ENCODE assay signal across 9 mouse cellular contexts in the genomic region with DNA sequence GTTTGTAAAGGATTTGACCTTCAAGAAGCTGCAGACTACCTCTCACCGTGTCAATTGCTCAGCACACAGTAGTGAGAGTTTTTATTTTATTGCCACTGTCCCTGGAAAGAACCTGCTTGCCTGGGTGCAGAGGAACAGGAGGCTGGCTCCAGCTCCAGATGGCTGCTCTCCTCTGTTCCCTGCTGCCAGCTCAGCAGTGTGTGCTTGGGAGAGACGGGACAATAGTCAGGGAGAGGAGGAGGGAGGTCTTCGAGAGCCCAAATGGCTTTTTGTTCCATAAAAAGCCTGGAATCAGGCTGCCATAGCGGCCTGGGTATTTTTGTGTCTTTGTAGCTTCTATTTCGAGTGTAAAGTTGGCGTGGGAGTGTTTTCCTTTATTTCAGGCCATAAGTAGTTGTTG. TPM values are rescaled to one million over a fixed set of nuclear protein-coding genes. Genes with fewer than 3 reads are reported as not detected.
DNase-seq lines count a peak whose midpoint lies in the region; ATAC-seq and TF ChIP-seq lines count a peak whose summit lies in the region.
"Had no signal": no experiment of that assay in that cellular context is flagged by ENCODE, and none has a peak within 500 bp of the region (broad histone marks: within the 10 kb centered on the region; RNA-seq: fewer than 3 reads in every experiment).

No protein-coding gene starts in this region.

- H3K4me2 ChIP-seq in myocyte (ENCODE audit: low read depth): peak overlapping the region; percentile 38

- H3K27me3 ChIP-seq in myocyte (ENCODE audit: control insufficient read depth, insufficient read depth, insufficient read length): no peaks in the 10 kb centered on the region

- no peak for TF ChIP-seq POLR2A in myocyte (IDR thresholded peaks at IDR 0.05; ENCODE audit: insufficient read length, low read depth)

- H3K4me3 ChIP-seq in layer of hippocampus, adult 2 months: no peak overlapping the region
- no peak overlapping the region for H3K4me3 ChIP-seq in myocyte

- no peak for TF ChIP-seq CTCF in layer of hippocampus, adult 2 months (conservative IDR thresholded peaks at IDR 0.05)

- no peak for ATAC-seq in activated CD4-positive, CD25-positive, alpha-beta regulatory T cell, adult 4 months

- H3K36me3 ChIP-seq in myocyte (ENCODE audit: control insufficient read depth, insufficient read depth): no peaks in the 10 kb centered on the region

- H3ac ChIP-seq in myocyte (ENCODE audit: control insufficient read depth, insufficient read length): no peak overlapping the region

- peak overlapping the region; percentile 79 for H3K27ac ChIP-seq in layer of hippocampus, adult 2 months

- DNase-seq in ovary, postnatal 36 days (ENCODE audit: low spot score): peak; percentile 5
- no peak for DNase-seq in ovary, adult 18-20 months (ENCODE audit: low spot score)
- DNase-seq in heart, adult 8-10 months (ENCODE audit: low spot score): peak; percentile 35
- peak; percentile 80 to 84 for DNase-seq in layer of hippocampus, adult 2 months (ENCODE audit: low spot score in 2 of 2)
- no peak for DNase-seq in thymus, postnatal 14 days
- no peak for DNase-seq in Muller cell, postnatal 12 days (ENCODE audit: inconsistent ontology term)

- H3K79me2 ChIP-seq in myocyte (ENCODE audit: control insufficient read depth, insufficient read depth): no peaks in the 10 kb centered on the region

TF ChIP-seq in myocyte, 11 proteins besides CTCF, POLR2A, EP300 and RAD21:
- TF ChIP-seq POLR2AphosphoS2 (IDR thresholded peaks at IDR 0.05; ENCODE audit: insufficient read length, low read depth): no peak
- TF ChIP-seq MYOD1 (IDR thresholded peaks at IDR 0.05; ENCODE audit: control insufficient read depth in 1 of 3, insufficient read length in 2 of 3, low read depth in 2 of 3): no peak
- no peak for TF ChIP-seq TCF3 (IDR thresholded peaks at IDR 0.05; ENCODE audit: insufficient read length, low read depth)
- TF ChIP-seq TCF12 (IDR thresholded peaks at IDR 0.05; ENCODE audit: insufficient read depth, poor library complexity, severe bottlenecking): no peak
- no peak for TF ChIP-seq MYOG (IDR thresholded peaks at IDR 0.05; ENCODE audit: control insufficient read depth in 1 of 3, insufficient read depth in 1 of 3, insufficient read length in 2 of 3, low read depth in 2 of 3)
- TF ChIP-seq SRF (IDR thresholded peaks at IDR 0.05; ENCODE audit: control insufficient read depth, insufficient read length, low read depth): no peak
- TF ChIP-seq USF1 (IDR thresholded peaks at IDR 0.05; ENCODE audit: low read depth): no peak
- TF ChIP-seq E2F4 (IDR thresholded peaks at IDR 0.05; ENCODE audit: insufficient read depth): no peak
- no peak for TF ChIP-seq REST (IDR thresholded peaks at IDR 0.05; ENCODE audit: insufficient read depth, insufficient read length)
- no peak for TF ChIP-seq CEBPB (IDR thresholded peaks at IDR 0.05; ENCODE audit: insufficient read depth, poor library complexity, severe bottlenecking)
- TF ChIP-seq MAX (IDR thresholded peaks at IDR 0.05; ENCODE audit: low read depth): no peak

RNA-seq across cellular contexts. Expression of gene Olfr987, which starts 54.5 kb away (rescaled TPM):
- not detected for total RNA-seq in heart, adult 8-10 months (2022)
- not detected for total RNA-seq in layer of hippocampus, adult 2 months (2021)
- polyA plus RNA-seq in myocyte (2012; fragmentation: generic; extraction: Trizol): not detected
- polyA plus RNA-seq in activated CD4-positive, CD25-positive, alpha-beta regulatory T cell, adult 4 months (2017; shearing (Covaris generic)): under 1 TPM in 1 of 2 experiments, not detected in 1; 0.52 TPM
- total RNA-seq: ES-E14 had no signal

Comparison
In these comparisons a context has a peak if more than half of its experiments do, and no peak if none do; other contexts are left out.
1. DNase-seq: peak in ovary, postnatal 36 days (single experiment), heart, adult 8-10 months (single experiment) and layer of hippocampus, adult 2 months (2 of 2); none in ovary, adult 18-20 months (single experiment), thymus, postnatal 14 days (single experiment) and Muller cell, postnatal 12 days (single experiment).